Mouse (Mus musculus): ENCODE data around the gene Brd2. TPM values are rescaled to one million over a fixed set of nuclear protein-coding genes. Genes with fewer than 3 reads are reported as not detected.

Brd2 gene
- polyA plus RNA-seq, 2 experiments = 121 to 197 TPM

DNA sequence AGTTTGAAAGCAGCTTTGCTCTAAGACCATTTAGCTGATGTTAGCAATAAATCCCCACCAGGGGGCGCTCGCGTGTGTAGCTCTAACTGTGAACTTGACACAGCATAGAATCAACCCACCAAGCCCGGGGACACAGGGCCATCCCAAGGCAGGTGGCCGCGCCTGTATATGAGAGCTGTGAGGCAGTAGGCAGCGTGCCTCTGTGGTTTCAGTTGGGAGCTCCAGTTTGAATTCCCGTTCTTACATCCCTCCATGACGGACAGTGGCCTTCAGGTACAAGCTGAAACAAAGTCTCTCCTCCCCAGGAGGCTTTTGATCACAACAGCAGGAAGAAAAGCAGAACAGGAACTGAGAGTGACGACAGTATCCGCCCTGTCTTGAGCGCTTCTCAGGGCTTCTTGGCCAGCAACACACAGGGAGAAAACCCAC lies 20.8 kb downstream of the Brd2 start:
- WGBS = 8% methylated on average over 12 of the region's 12 CpGs
- H3K4me1 ChIP-seq (ENCODE audit: control insufficient read depth, insufficient read depth, low read length) = peaks cover 3% of the 10 kb centered on the region; the same call in 1 of the 2 replicates
- H3K4me3 ChIP-seq (replicated peaks; ENCODE audit: low read length) = no peak overlapping the region; the same call in 1 of the 2 replicates
- ATAC-seq (ENCODE audit: low FRiP score, low read depth) = peak; percentile 81
- no peaks in the 10 kb centered on the region for H3K9me3 ChIP-seq (ENCODE audit: control insufficient read depth, low read length)
- no peak overlapping the region for H3K9ac ChIP-seq (ENCODE audit: low read depth, low read length, severe bottlenecking)
- H3K36me3 ChIP-seq (ENCODE audit: control insufficient read depth, insufficient read depth, low read length) = no peaks in the 10 kb centered on the region
- DNase-seq (ENCODE audit: low spot score) = peak; percentile 95
- no peak overlapping the region for H3K27ac ChIP-seq (replicated peaks; ENCODE audit: low read depth, low read length)
- peak overlapping the region; percentile 24; the same call in 1 of the 2 replicates for H3K4me2 ChIP-seq (replicated peaks; ENCODE audit: low read depth, low read length, severe bottlenecking)
- TF ChIP-seq POLR2A (IDR thresholded peaks at IDR 0.05; ENCODE audit: borderline replicate concordance, extremely low read depth, insufficient read depth, insufficient read length) = no peak
- H3K27me3 ChIP-seq (ENCODE audit: control insufficient read depth, insufficient read depth, low read length) = no peaks in the 10 kb centered on the region

DNA sequence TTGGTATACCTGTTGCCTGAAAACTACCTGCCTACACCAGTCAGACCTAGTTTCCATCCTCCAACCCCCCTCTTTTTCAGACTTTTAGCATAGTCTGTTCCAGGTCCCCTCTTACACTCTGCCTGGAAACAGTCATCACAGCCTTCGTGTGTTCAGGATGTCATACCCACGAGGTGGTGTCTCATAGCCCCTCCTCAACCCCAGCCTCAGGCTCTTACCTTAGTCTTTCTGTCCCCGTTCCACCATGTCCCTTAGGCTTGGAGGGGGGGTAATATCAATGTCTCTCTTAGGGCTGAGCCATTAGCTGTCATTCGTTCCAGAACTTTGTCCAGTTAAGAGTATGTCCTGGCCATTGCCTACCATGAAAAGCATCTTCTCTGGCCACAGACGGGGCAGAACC lies 21.2 kb downstream of the Brd2 start:
- H3K4me2 ChIP-seq (replicated peaks; ENCODE audit: low read depth, low read length, severe bottlenecking) = no peak overlapping the region
- peaks cover 3% of the 10 kb centered on the region; the same call in 1 of the 2 replicates for H3K4me1 ChIP-seq (ENCODE audit: control insufficient read depth, insufficient read depth, low read length)
- DNase-seq (ENCODE audit: low spot score) (no peak), ATAC-seq (ENCODE audit: low FRiP score, low read depth) (no peak)
- H3K27me3 ChIP-seq (ENCODE audit: control insufficient read depth, insufficient read depth, low read length) = no peaks in the 10 kb centered on the region
- no peak for TF ChIP-seq POLR2A (IDR thresholded peaks at IDR 0.05; ENCODE audit: borderline replicate concordance, extremely low read depth, insufficient read depth, insufficient read length)
- H3K27ac ChIP-seq (replicated peaks; ENCODE audit: low read depth, low read length) = no peak overlapping the region
- H3K4me3 ChIP-seq (replicated peaks; ENCODE audit: low read length) = no peak overlapping the region
- no peaks in the 10 kb centered on the region for H3K36me3 ChIP-seq (ENCODE audit: control insufficient read depth, insufficient read depth, low read length)
- 32% methylated on average over 5 of the region's 5 CpGs for WGBS
- H3K9me3 ChIP-seq (ENCODE audit: control insufficient read depth, low read length) = no peaks in the 10 kb centered on the region
- H3K9ac ChIP-seq (ENCODE audit: low read depth, low read length, severe bottlenecking) = no peak overlapping the region

DNA sequence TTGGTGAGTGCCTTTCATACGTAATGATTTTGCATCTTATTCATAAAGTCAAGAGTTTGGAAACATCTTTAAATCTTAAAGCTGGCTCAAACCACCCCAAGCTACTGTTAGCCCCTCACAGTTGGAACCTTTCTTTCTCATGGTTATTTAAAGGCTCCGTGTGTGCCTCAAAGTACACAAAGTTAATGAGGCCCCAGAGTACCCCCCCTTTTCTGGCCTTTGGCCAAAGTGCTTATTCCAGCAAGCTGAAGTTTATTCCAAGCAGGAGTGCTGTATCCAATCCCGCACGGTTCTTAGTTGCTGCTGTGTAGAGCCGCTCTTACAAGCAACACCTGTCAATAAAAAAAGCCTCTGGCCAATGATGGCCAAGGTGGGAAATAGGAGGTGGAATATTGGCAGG lies 22.9 kb downstream of the Brd2 start:
- DNase-seq (ENCODE audit: low spot score) (no peak), ATAC-seq (ENCODE audit: low FRiP score, low read depth) (no peak)
- no peaks in the 10 kb centered on the region for H3K36me3 ChIP-seq (ENCODE audit: control insufficient read depth, insufficient read depth, low read length)
- H3K4me2 ChIP-seq (replicated peaks; ENCODE audit: low read depth, low read length, severe bottlenecking) = no peak overlapping the region
- TF ChIP-seq POLR2A (IDR thresholded peaks at IDR 0.05; ENCODE audit: borderline replicate concordance, extremely low read depth, insufficient read depth, insufficient read length) = no peak
- no peak overlapping the region for H3K27ac ChIP-seq (replicated peaks; ENCODE audit: low read depth, low read length)
- no peaks in the 10 kb centered on the region for H3K27me3 ChIP-seq (ENCODE audit: control insufficient read depth, insufficient read depth, low read length)
- 16% methylated on average over 5 of the region's 5 CpGs for WGBS
- no peak overlapping the region for H3K9ac ChIP-seq (ENCODE audit: low read depth, low read length, severe bottlenecking)
- H3K4me3 ChIP-seq (replicated peaks; ENCODE audit: low read length) = no peak overlapping the region
- H3K4me1 ChIP-seq (ENCODE audit: control insufficient read depth, insufficient read depth, low read length) = peaks cover 3% of the 10 kb centered on the region; the same call in 1 of the 2 replicates
- no peaks in the 10 kb centered on the region for H3K9me3 ChIP-seq (ENCODE audit: control insufficient read depth, low read length)

DNA sequence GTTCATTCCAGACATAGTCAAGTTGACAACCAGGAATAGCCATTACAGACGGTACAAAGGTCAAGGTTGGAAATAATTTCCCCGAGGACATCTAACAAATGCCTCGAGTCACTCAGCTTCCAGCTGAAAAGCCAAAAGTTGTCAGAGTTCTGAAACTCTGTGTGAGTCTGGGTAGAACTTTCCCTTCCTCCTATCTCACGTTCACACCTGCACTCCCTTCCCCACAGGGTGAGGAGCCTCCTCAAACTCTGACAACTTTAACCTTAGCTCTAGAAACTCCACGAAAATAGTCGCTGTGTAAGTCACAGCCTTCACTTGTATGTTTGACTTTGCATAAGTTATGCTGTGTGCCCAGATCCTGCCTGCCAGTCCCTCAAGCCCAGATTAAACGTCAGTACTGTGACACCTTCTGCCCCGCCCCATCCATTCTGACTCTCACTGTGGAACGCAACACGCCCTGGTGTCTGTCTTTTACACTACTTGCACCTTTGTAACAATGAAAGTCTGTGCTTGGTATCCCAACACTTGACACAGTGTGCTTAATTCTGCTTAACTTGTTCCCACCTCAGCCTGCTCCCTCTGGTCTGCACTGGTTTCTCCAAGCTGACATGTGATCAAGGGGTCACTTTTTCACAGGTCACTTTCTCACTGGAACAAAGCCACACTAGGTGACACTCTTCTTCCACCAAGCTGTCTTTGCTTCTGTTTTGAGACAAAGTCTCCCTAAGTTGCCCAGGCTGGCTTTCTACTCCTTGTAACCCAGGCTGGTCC lies 23.5 kb downstream of the Brd2 start:
- no peak overlapping the region for H3K27ac ChIP-seq (replicated peaks; ENCODE audit: low read depth, low read length)
- ATAC-seq (ENCODE audit: low FRiP score, low read depth) = no peak
- TF ChIP-seq POLR2A (IDR thresholded peaks at IDR 0.05; ENCODE audit: borderline replicate concordance, extremely low read depth, insufficient read depth, insufficient read length) = no peak

DNA sequence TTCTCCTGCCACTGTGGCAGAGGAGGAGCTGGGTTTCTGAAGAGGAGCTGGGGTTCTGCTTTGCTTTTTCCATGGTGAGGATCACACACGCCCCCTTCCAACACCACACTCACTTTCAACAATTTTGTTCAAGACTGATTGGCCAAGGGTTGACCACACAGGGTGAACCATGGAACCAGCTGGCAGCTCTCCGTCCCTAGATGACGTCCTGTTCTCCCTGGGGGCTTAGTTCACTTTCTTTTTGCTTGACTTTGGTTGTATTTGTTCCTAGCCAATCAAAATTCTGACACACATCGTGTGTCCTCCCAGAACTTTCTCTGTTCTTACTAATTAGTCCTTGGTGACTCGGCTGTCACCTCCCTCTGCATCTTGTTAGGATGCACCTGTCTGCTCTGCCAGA lies 25.2 kb downstream of the Brd2 start:
- no peaks in the 10 kb centered on the region for H3K27me3 ChIP-seq (ENCODE audit: control insufficient read depth, insufficient read depth, low read length)
- no peak for TF ChIP-seq POLR2A (IDR thresholded peaks at IDR 0.05; ENCODE audit: borderline replicate concordance, extremely low read depth, insufficient read depth, insufficient read length)
- H3K4me2 ChIP-seq (replicated peaks; ENCODE audit: low read depth, low read length, severe bottlenecking) = no peak overlapping the region
- no peak overlapping the region for H3K27ac ChIP-seq (replicated peaks; ENCODE audit: low read depth, low read length)
- H3K4me1 ChIP-seq (ENCODE audit: control insufficient read depth, insufficient read depth, low read length) = peaks cover 3% of the 10 kb centered on the region; the same call in 1 of the 2 replicates
- H3K4me3 ChIP-seq (replicated peaks; ENCODE audit: low read length) = no peak overlapping the region
- no peak overlapping the region for H3K9ac ChIP-seq (ENCODE audit: low read depth, low read length, severe bottlenecking)
- DNase-seq (ENCODE audit: low spot score) = no peak
- no peaks in the 10 kb centered on the region for H3K36me3 ChIP-seq (ENCODE audit: control insufficient read depth, insufficient read depth, low read length)
- H3K9me3 ChIP-seq (ENCODE audit: control insufficient read depth, low read length) = no peaks in the 10 kb centered on the region
- no peak for ATAC-seq (ENCODE audit: low FRiP score, low read depth)
- WGBS = 55% methylated on average over 5 of the region's 5 CpGs

More for the DNA sequence above, 23.5 kb downstream of the Brd2 start:
- Histone ChIP-seq H3K9ac (ENCODE audit: low read depth, low read length, severe bottlenecking) (no peak overlapping the region), H3K4me3 (replicated peaks; ENCODE audit: low read length) (no peak overlapping the region), H3K4me1 (ENCODE audit: control insufficient read depth, insufficient read depth, low read length) (peaks cover 3% of the 10 kb centered on the region; the same call in 1 of the 2 replicates), H3K4me2 (replicated peaks; ENCODE audit: low read depth, low read length, severe bottlenecking) (no peak overlapping the region), H3K36me3 (ENCODE audit: control insufficient read depth, insufficient read depth, low read length) (no peaks in the 10 kb centered on the region), H3K9me3 (ENCODE audit: control insufficient read depth, low read length) (no peaks in the 10 kb centered on the region), H3K27me3 (ENCODE audit: control insufficient read depth, insufficient read depth, low read length) (no peaks in the 10 kb centered on the region)
- 40% methylated on average over 10 of the region's 10 CpGs for WGBS
- no peak for DNase-seq (ENCODE audit: low spot score)
